Mouse (Mus musculus): ENCODE measurements around the gene Opalin.

DNA sequence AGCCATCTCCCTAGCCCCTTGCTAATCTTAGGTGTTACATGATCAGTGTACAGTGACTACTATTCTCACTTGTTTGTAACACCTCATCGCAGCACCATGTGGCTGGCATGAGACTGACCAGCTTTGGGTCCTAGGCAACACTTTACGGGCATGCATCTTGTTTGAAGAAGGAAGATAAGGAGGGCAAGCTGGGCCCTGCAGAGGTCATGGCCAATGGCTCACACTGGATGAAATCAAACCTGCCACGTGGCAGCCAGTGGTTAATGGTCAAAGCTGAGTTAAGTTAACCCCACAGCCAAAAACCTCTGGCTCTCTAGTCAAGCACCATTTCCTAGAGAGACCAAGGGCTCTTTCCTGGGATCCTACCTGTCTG, 28.7 kb downstream of the Opalin start:
- no peak for TF ChIP-seq E2F4 (IDR thresholded peaks at IDR 0.05; ENCODE audit: insufficient read depth)
- TF ChIP-seq POLR2A (IDR thresholded peaks at IDR 0.05; ENCODE audit: insufficient read length, low read depth): no peak
- no peak for TF ChIP-seq REST (IDR thresholded peaks at IDR 0.05; ENCODE audit: insufficient read depth, insufficient read length)
- TF ChIP-seq MAX (IDR thresholded peaks at IDR 0.05; ENCODE audit: low read depth): no peak
- no peak for TF ChIP-seq POLR2AphosphoS2 (IDR thresholded peaks at IDR 0.05; ENCODE audit: insufficient read length, low read depth)
- no peak for TF ChIP-seq CEBPB (IDR thresholded peaks at IDR 0.05; ENCODE audit: insufficient read depth, poor library complexity, severe bottlenecking)
- TF ChIP-seq MYOD1 (IDR thresholded peaks at IDR 0.05; ENCODE audit: control insufficient read depth in 1 of 3, insufficient read length in 2 of 3, low read depth in 2 of 3): no peak
- no peak for TF ChIP-seq USF1 (IDR thresholded peaks at IDR 0.05; ENCODE audit: low read depth)
- no peak for TF ChIP-seq MYOG (IDR thresholded peaks at IDR 0.05; ENCODE audit: control insufficient read depth in 1 of 3, insufficient read depth in 1 of 3, insufficient read length in 2 of 3, low read depth in 2 of 3)
